Mouse (Mus musculus): ENCODE results near the gene Slc41a1.

The Slc41a1 gene

GRCm38 (mm10) chr1:131827787-131828258 lies 530 bp downstream of the Slc41a1 start:
- peak; percentile 97 for DNase-seq (ENCODE audit: low read depth, low spot score)

DNA sequence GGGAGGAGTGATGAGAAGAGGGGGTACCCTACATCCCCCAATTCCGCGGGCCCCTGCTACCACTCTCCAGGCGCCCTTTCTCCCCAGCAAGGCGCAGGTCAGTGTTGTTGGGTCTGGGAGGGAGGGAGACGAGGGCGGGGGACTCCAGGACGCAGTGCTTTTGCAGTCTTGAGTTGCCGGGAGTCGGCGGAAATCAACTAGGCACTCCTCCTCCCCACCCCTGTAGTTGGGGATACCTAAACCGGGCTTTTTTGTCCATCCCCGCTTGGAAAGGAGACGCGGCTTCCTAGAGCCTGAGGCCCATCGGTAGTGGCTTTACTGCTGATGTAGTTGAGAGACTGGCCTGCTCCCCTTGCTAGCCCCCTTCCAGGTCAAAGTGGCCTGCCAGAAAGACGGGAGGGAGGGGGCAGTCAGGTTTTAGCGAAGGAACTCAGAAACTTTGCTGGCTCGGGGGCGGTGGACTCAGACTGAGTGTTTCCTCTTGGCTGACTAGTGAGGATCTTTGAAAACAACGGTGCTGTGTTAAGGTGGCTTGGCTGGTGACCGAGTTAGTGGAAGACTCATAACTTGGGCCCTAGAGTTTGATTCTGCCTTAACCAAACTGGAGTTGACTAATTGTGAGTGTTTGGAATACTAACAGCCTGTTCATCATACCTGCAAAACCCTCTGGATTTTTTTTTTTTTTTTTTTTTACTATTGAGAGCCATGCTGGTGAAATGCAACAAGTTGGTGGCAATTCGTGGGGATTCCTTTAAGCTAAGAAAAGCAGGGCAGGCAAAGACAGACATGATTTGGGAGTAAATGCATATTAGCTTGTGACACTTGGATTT lies 1.2 kb downstream of the Slc41a1 start:
- peak; percentile 79 for DNase-seq (ENCODE audit: low read depth, low spot score)

DNA sequence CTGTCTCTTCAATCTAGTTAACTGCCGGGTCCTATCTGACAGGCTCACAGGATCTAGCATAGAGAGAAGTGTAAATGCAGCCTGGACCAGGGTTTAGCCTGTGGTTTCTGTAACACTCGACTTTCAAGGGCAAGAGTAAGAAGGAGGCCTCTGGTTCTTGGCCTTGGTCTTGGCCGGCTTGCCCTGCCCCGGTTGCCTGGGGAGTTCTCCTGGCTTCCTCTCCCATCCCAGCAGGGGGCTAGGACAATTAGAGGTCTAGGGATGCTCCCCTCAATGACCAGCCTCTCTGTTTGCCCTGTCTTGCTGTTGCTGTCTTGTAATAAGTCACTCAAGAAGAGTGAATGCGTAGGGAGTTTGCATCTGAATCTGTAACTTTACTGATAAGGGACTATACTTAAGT lies 2.0 kb downstream of the Slc41a1 start:
- peak; percentile 16 for DNase-seq (ENCODE audit: low read depth, low spot score)

GRCm38 (mm10) chr1:131830561-131830960 lies 3.3 kb downstream of the Slc41a1 start:
- no peak for DNase-seq (ENCODE audit: low read depth, low spot score)

- DNase-seq (ENCODE audit: low read depth, low spot score) = no peak
Observed at GRCm38 (mm10) chr1:131830971-131831641, 3.8 kb downstream of the Slc41a1 start.

- DNase-seq (ENCODE audit: low read depth, low spot score) = no peak
Observed at GRCm38 (mm10) chr1:131837035-131837434, 9.7 kb downstream of the Slc41a1 start.

- DNase-seq (ENCODE audit: low read depth, low spot score) = no peak
Observed at GRCm38 (mm10) chr1:131838542-131838941, 11.2 kb downstream of the Slc41a1 start.

DNA sequence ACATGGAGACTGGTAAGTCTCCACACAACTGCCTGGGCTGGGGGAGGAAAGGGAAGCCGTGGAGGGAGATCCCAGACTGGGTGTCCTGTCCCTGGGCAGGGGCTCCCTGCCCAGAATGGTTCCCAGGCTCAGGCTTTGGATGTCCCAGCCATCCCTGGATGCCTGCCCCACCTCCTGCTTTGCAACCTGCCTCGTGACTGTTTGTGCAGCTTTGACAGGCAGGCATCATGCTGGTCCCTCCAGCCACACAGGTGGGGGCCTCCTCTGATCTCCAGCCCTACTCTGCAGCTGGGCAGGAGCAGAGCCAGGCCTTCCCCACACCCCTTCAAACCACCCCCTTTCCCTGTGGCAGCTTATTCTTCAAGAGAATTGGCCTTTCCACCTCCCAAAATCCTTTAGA lies 12.0 kb downstream of the Slc41a1 start:
- no peak for DNase-seq (ENCODE audit: low read depth, low spot score)

GRCm38 (mm10) chr1:131842221-131842620 lies 14.9 kb downstream of the Slc41a1 start:
- peak; percentile 35 for DNase-seq (ENCODE audit: low read depth, low spot score)

- no peak for DNase-seq (ENCODE audit: low read depth, low spot score)
Observed at GRCm38 (mm10) chr1:131843758-131844157, 16.5 kb downstream of the Slc41a1 start.

DNA sequence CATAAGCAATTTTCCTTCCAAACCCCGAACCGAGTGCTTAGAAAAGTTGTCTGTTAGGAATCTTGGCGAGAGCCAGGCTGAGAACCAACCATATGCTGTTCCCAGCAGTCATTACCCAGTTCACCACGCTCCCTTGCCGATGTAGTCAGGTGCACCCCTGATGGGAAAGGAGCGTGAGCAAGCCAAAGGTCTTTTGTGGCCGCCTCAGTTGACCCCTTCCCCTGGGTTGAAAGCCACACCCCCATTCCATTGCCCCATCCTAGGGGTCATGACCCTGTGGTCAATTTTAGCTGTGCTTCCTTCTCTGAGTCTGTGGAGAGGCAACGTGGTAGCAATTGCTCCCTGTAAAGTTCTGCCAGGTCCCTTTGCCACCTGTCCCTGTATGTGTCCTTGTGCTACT lies 17.6 kb downstream of the Slc41a1 start:
- no peak for DNase-seq (ENCODE audit: low read depth, low spot score)

DNA sequence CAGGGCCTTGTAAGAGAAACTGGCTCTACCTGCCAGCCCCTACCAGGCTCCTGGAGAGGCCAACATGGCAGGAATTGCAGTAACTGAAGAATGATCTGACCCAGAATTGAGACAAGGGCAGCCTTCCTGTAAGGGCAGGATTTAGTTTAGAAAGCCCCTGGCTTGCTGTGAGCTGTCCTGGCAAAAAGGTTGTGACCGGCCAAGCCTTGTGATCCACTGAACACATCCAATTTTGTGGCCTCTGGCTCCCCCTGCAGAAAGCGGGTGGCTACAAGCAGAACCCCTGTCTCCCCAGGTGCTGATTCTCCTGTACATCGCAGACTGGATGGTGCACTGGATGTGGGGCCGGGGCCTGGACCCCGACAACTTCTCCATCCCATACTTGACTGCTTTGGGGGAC lies 19.0 kb downstream of the Slc41a1 start:
- peak; percentile 57 for DNase-seq (ENCODE audit: low read depth, low spot score)

- DNase-seq (ENCODE audit: low read depth, low spot score) = peak; percentile 62
Observed at GRCm38 (mm10) chr1:131861811-131862210, 34.5 kb downstream of the Slc41a1 start.

DNA sequence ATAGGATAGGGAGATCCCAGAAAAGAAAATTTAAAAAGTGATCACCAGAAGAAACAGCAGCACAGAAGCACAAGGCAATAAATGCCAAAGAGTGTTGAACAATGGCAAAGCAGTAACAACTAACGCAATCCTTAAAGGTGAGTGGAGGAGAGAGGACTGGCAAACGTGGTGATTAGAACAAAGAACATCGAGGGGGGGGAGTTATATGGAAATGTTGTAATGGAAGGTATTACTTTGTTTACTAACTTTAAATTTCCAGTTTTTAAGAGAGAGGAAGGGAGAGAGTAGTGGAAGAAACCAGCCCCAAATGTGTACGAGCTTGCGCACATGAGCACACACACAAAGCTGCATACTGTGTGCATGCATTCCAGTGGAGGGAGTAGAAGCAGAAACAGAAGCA lies 38.3 kb downstream of the Slc41a1 start:
- DNase-seq (ENCODE audit: low read depth, low spot score) = no peak

GRCm38 (mm10) chr1:131866304-131866999 lies 39.2 kb downstream of the Slc41a1 start:
- no peak for DNase-seq (ENCODE audit: low read depth, low spot score)

DNA sequence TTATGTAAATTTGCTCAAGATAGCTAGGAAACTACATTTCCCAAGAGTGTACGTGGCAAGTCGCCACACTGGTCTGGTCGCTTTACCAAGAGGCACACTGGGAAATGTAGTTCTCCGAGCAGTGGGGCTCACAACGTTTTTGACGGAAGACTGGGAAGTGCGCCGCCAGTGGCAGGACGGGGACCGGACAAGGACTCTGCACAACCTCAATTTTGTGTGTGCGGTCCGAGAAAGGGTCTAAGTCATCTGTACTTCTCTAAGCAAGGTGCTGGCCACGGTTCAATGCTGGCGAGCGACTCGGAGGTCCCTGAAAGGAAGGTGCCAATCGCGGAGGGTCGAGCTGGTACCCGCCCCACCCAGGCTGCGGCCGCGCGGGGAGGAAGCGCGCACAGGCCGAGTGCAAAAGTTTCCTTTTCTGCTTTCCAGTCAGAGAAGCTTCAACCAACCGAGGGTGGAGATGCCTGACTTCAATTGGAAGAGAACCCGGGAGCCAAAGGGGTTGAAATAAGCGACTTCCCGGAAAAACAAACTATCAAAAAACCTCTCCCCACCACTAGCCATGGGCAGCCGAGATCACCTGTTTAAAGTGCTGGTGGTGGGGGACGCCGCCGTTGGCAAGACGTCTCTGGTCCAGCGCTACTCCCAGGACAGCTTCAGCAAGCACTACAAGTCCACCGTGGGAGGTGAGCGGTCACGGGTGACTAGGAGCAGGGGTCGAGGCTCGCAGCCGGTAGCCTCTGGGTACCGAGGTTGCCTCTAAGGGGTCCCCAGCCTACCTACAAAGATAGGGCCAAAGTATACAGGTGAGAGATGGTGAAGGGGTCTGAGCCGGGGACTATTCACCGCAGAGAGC lies 40.0 kb downstream of the Slc41a1 start, which contains the start of gene Rab29:
Rab29 (plus strand) TSS at position 132 of the 853 bp plus-strand sequence.
- DNase-seq (ENCODE audit: low read depth, low spot score) = peak; percentile 96

GRCm38 (mm10) chr1:131867946-131868290 lies 40.6 kb downstream of the Slc41a1 start:
- DNase-seq (ENCODE audit: low read depth, low spot score) = no peak

- DNase-seq (ENCODE audit: low read depth, low spot score) = no peak
Observed at GRCm38 (mm10) chr1:131869561-131869960, 42.3 kb downstream of the Slc41a1 start.

- no peak for DNase-seq (ENCODE audit: low read depth, low spot score)
Observed at GRCm38 (mm10) chr1:131872856-131873255, 45.6 kb downstream of the Slc41a1 start.

- DNase-seq (ENCODE audit: low read depth, low spot score) = peak; percentile 67
Observed at GRCm38 (mm10) chr1:131879816-131880215, 52.5 kb downstream of the Slc41a1 start.

- DNase-seq (ENCODE audit: low read depth, low spot score) = peak; percentile 81
Observed at GRCm38 (mm10) chr1:131882787-131883186, 55.5 kb downstream of the Slc41a1 start.
